Mouse (Mus musculus) ovary, adult 10 weeks (tissue): ENCODE results near the gene Tmed2. TPM values are rescaled to one million over a fixed set of nuclear protein-coding genes. Genes with fewer than 3 reads are reported as not detected.

Experiments used
- polyA plus RNA-seq: library from polyadenylated mRNA; stranded (reverse); fragments of 350-450 nt; fragmentation: Illumina TruSeq; extraction: RNeasy Lipid Tissue Mini Kit (QIAGEN cat#74804); gene quantifications from one replicate; pipeline ENCODE4 v1.2.3, GENCODE M21; 2014

The Tmed2 gene
- 1,870 TPM for polyA plus RNA-seq

DNA sequence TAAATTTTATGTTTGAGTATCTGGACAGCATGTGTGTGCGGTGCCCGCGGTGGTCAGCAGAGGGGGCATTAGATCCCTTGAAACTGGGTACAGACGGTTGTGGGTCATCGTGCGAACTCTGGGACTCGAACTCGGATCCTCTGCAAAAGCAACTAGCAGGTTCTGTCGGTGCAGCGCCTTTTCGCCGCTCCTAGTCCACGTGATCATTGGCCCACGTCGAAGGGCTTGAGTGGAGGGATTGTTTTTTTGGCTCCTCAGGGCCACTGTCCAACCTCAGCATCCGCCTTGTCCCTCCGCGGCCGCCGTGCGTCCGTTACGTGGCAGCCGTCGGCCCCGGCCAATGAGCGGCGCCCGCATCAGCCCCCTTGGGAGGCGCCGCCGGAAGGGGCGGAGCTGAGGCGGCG lies at the start of gene Tmed2:
Tmed2 (plus strand) TSS at position 313 of the 404 bp plus-strand sequence.

DNA sequence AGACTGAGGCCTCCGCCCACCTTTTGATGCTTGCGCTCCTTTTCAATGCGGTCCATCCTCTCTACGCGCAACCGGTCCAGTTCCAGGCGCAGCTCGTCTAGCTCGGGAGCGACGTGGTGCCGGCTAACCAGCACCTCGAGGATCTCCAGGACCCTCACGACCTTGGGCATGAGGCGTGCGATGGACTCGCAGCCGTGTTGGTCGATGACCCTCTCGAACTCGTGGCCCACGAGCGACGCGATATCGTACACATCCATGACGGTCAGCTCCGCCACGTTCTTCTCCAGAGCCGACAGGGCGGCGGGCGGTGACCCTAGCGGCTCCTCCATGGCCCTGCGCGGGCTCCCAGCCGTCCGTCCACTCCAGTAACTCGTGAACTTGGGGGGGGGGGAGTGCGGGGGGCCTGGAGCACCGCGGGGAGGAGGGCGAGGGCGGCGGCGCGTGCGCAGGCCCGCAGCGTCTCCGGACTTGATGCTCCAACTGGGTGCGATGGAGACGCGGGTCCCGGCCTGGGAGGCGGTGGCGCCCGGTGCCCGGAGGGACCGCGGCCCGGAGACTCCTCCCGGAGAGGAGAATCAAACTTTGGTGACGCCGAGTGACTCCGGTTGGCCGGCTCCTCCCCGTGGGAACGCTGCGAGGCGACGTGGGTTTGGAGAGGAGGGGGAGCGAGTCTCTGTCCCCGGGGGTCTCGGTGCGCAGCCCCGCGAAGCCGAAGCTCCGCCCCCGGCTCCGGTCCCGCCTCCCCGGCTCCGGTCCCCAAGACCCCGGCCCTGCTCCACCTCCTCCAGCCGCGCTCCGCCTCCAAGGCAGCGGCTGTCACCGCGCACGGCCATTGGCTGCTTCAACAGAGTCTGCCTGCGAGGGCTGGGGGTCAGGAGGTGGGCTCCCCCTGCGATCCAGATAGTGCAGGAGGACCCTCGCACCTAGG lies 9.6 kb upstream of the Tmed2 start, which contains the start of gene Rilpl1:
Rilpl1 (minus strand) TSS at position 737 of the 928 bp plus-strand sequence.

DNA sequence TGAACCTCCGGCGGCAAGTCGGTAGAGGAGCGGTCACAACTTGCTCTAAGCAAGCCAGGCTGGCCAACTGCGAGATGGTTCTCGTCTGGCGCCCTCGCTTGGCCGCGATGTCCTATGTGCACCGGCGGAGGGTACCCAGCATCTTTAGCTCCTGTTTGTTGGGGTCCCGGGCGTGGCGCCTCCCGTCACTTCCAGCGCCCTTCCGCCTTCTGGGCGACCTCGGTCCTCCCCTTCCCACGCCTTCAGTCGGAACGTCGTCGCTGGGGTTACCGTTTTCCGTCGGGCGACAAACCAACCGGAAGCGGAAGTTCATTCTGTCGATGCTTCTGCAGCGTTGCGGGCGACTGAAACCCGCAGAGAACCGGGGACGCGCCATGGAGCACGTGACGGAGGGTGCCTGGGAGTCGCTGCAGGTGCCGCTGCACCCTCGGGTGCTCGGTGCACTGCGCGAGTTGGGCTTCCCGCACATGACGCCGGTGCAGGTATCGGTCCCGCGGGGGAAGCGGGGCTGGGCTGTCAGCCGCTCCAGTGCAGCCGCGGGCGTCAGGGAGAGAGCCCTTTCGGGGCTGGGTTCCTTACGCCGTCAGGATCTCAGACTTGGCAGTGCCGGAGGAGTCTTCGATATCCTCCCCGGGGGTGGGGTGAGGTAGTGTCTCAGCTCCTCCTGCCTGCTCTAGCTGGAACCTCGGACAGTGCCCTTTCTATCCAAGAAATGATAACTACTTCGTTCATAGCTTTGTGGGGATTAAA lies 12.2 kb downstream of the Tmed2 start, which contains the start of gene Ddx55:
Ddx55 (plus strand) TSS at position 307 of the 750 bp plus-strand sequence.

DNA sequence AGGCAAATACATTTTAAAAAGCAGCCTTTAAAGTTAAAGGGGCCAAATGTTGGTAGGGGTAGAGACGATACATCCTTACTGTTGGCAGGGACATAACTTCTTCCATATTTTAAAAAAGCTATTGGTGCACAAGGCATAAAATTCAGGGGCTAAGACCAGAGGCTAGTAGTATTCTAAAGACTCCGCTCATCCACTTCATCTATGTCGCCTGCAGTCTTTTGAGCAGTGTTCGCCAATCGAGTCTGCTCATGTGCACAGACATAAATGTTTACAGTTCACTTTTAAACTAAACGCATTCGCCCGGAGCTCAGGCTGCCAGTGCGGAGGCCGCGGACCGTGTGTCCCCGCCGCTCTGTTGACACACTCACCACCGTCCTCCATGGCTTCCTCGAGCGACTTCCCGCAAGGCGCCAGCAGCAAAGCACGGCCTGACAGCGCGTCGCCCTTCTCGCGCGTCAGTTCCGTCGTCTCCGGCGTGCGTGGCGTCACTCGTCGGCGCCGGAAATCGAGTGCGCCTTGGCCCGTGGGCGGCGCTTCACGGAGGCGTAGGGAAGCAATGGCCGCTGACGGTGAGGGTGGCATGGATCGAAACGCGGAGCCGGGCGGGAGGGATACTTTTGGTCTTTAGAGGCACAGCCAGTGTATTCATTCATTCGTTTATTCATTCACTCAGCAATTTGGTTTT lies 38.3 kb downstream of the Tmed2 start, which contains the start of the genes Eif2b1 and Gtf2h3:
Eif2b1 (minus strand) TSS at position 499 of the 685 bp plus-strand sequence.
Gtf2h3 (plus strand) TSS at position 508 of the 685 bp plus-strand sequence.

Other genes starting within 250 kb of the Tmed2 start
- 14.3 TPM for gene Mphosph9, start 212.7 kb upstream of the Tmed2 start, polyA plus RNA-seq
- gene 2810006K23Rik, start 212.6 kb upstream of the Tmed2 start, polyA plus RNA-seq: 25.1 TPM
- 198 TPM for gene Cdk2ap1, start 177.6 kb upstream of the Tmed2 start, polyA plus RNA-seq
- gene Sbno1, start 114.7 kb upstream of the Tmed2 start, polyA plus RNA-seq: 86.4 TPM
- gene Kmt5a, start 100.8 kb upstream of the Tmed2 start, polyA plus RNA-seq: 71.7 TPM
- gene Rilpl2, start 62.3 kb upstream of the Tmed2 start, polyA plus RNA-seq: 4.0 TPM
- gene Snrnp35, start 57.6 kb upstream of the Tmed2 start, polyA plus RNA-seq: 0.57 TPM
- gene Rilpl1, start 9.3 kb upstream of the Tmed2 start, polyA plus RNA-seq: 10.2 TPM
- 10.8 TPM for gene Ddx55, start 12.2 kb downstream of the Tmed2 start, polyA plus RNA-seq
- gene Eif2b1, start 38.4 kb downstream of the Tmed2 start, polyA plus RNA-seq: 44.9 TPM
- 8.2 TPM for gene Gtf2h3, start 38.4 kb downstream of the Tmed2 start, polyA plus RNA-seq
- gene Atp6v0a2, start 87.9 kb downstream of the Tmed2 start, polyA plus RNA-seq: 26.9 TPM
- gene Dnah10, start 184.4 kb downstream of the Tmed2 start, polyA plus RNA-seq: 0.31 TPM